Mouse (Mus musculus) erythroblast, embryonic 14.5 days (primary cell): ENCODE measurements around the gene Ambra1.

Experiments
- GATA1 ChIP-seq: IDR thresholded peaks from 2 replicates; pipeline ENCODE4 v1.6.1; 2012; ENCODE audit warnings: low read length, inconsistent platforms, mixed read lengths
- TAL1 ChIP-seq: IDR thresholded peaks from 3 replicates; pipeline ENCODE4 v1.6.1; 2012; ENCODE audit warnings: low read length, inconsistent platforms, mixed read lengths

DNA sequence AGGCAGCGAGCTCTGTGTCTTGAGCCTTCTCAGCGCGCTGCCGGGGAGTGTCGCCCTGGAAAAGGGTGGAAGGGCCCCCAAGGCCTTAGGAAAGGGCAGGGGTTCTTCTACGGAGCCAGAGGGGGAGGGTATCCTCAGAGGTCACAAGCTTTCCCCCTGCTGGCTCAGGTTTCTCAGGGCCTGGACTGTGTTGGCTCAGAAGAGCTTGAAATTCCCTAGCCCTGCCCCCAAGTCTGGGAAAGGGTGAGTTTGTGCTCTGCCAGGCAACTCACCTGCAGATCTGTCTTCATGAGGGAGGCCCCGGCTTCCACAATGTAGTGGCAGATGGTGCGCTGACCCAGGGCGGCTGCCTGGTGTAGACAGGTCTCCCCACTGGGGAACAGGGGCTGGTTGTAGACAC, 203.5 kb downstream of the Ambra1 start:
- TF ChIP-seq TAL1 (no peak), GATA1 (no peak)
